Mouse (Mus musculus) heart, postnatal 0 days (tissue): ENCODE data around the gene Wbp1l. TPM values are rescaled to one million over a fixed set of nuclear protein-coding genes. Genes with fewer than 3 reads are reported as not detected.

Source experiments
- ATAC-seq: fragments of 200-750 bp; cut with Nextera tagmentation; 2 replicates; pipeline ENCODE4 v1.8.0; 2017; ENCODE audit warnings: low read depth, moderate number of reproducible peaks, moderate library complexity; ENCODE audit not compliant: insufficient read depth
- DNase-seq: peaks from one replicate; pipeline ENCODE4 v3.0.0-alpha.2; 2016; ENCODE audit warnings: low spot score
- H3K27ac ChIP-seq: fragments of 300-500 bp; sonication (generic); 2 replicates; pipeline ENCODE4 v1.5.1; 2014; ENCODE audit warnings: low read depth, mild to moderate bottlenecking
- H3K27me3 ChIP-seq: fragments of 300-500 bp; sonication (generic); 2 replicates; pipeline ENCODE4 v1.6.1; 2014; ENCODE audit warnings: low read length, mixed read lengths; ENCODE audit not compliant: control insufficient read depth, insufficient read depth
- H3K36me3 ChIP-seq: fragments of 300-500 bp; sonication (generic); replicated peaks from 2 replicates; pipeline ENCODE4 v1.6.1; 2014; ENCODE audit warnings: low read length, mixed read lengths; ENCODE audit not compliant: control insufficient read depth, insufficient read depth
- H3K4me1 ChIP-seq: fragments of 300-500 bp; sonication (generic); 2 replicates; pipeline ENCODE4 v1.6.1; 2014; ENCODE audit warnings: antibody characterized with exemption; ENCODE audit not compliant: control insufficient read depth, insufficient read depth
- H3K4me2 ChIP-seq: fragments of 300-500 bp; sonication (generic); 2 replicates; pipeline ENCODE4 v1.6.1; 2014; ENCODE audit warnings: low read depth, mild to moderate bottlenecking, low read length, moderate library complexity
- H3K4me3 ChIP-seq: fragments of 300-500 bp; sonication (generic); 2 replicates; pipeline ENCODE4 v1.5.1; 2014; ENCODE audit warnings: low read depth, low read length
- H3K9ac ChIP-seq: fragments of 300-500 bp; sonication (generic); replicated peaks from 2 replicates; pipeline ENCODE4 v1.6.1; 2014; ENCODE audit warnings: low read depth, low read length, mixed read lengths
- H3K9me3 ChIP-seq: fragments of 300-500 bp; sonication (generic); replicated peaks from 2 replicates; pipeline ENCODE4 v1.6.1; 2016; ENCODE audit warnings: low read length; ENCODE audit not compliant: control insufficient read depth
- CTCF ChIP-seq: IDR thresholded peaks from 2 replicates; pipeline ENCODE4 v1.5.1; 2016; ENCODE audit warnings: antibody characterized with exemption, control low read depth, low read depth
- EP300 ChIP-seq: IDR thresholded peaks from 2 replicates; pipeline ENCODE4 v1.6.1; 2016; ENCODE audit warnings: antibody characterized with exemption, low read depth
- WGBS: fragments of 180-500 bp; shearing (Covaris S2); extraction: QIAGEN DNeasy Blood & Tissue Kit; methylation state at CpG from one replicate; pipeline ENCODE4 v1.1.7; 2014; 5-methylcytosine and 5-hydroxymethylcytosine counted together
- polyA plus RNA-seq: library from polyadenylated mRNA; unstranded; fragments of >200 nt; fragmentation: Nextera tagmentation; extraction: Ambion mirVana; gene quantifications from 2 replicates; pipeline ENCODE4 v1.2.1, GENCODE M21; 2015
- total RNA-seq: library from RNA; depleted of rRNA; stranded (reverse); fragments of >200 nt; gene quantifications from 2 replicates; pipeline ENCODE4 v1.2.3, GENCODE M21; 2014; ENCODE audit warnings: low replicate concordance

Gene Wbp1l
- total and polyA plus RNA-seq, 2 experiments from 2014 or later, result 36.4 to 89.7 TPM

- no peak for ATAC-seq
- TF ChIP-seq EP300 (no peak), CTCF (no peak)
- Histone ChIP-seq H3K9me3 (no peaks in the 10 kb centered on the region), H3K4me2 (peak overlapping the region; percentile 78), H3K27me3 (no peaks in the 10 kb centered on the region), H3K36me3 (no peaks in the 10 kb centered on the region), H3K9ac (0 out of 2 replicates have a peak overlapping the region, but pooled peaks have one; percentile 59), H3K27ac (no peak overlapping the region; the same call in 1 of the 2 replicates), H3K4me1 (peaks cover 5% of the 10 kb centered on the region), H3K4me3 (peak overlapping the region; percentile 81)
- WGBS, result 38% methylated on average over 10 of the region's 10 CpGs
- DNase-seq, result no peak
Observed at GRCm38 (mm10) chr19:46571878-46572244, 27.0 kb upstream of the Wbp1l start.

- Histone ChIP-seq H3K36me3 (no peaks in the 10 kb centered on the region), H3K4me3 (peak overlapping the region; percentile 81), H3K9me3 (no peaks in the 10 kb centered on the region), H3K27me3 (no peaks in the 10 kb centered on the region), H3K9ac (peak overlapping the region; percentile 59), H3K4me1 (peaks cover 5% of the 10 kb centered on the region), H3K27ac (peak overlapping the region; percentile 65), H3K4me2 (peak overlapping the region; percentile 78)
- DNase-seq (peak; percentile 27), ATAC-seq (peak; percentile 8; the same call in 1 of the 2 replicates)
- TF ChIP-seq EP300 (no peak; the same call in 1 of the 2 replicates), CTCF (no peak)
- under 1% methylated on average over 16 of the region's 17 CpGs for WGBS
Observed at GRCm38 (mm10) chr19:46572548-46572947, 26.3 kb upstream of the Wbp1l start.

GRCm38 (mm10) chr19:46572951-46573937 is 25.6 kb upstream of the Wbp1l start, which contains the start of the genes Arl3 and Sfxn2:
TSS of gene Arl3 (minus strand) at chr19:46573198.
TSS of gene Sfxn2 (plus strand) at chr19:46573365.
- Histone ChIP-seq H3K9ac (peak within 1 kb of the TSS; percentile 61), H3K4me2 (peak within 1 kb of the TSS; percentile 78), H3K4me1 (peaks cover 5% of the 10 kb centered on the region), H3K4me3 (peak within 1 kb of the TSS; percentile 81), H3K9me3 (no peaks in the 10 kb centered on the region), H3K27ac (peak within 1 kb of the TSS; percentile 81), H3K27me3 (no peaks in the 10 kb centered on the region), H3K36me3 (no peaks in the 10 kb centered on the region)
- peak; percentile 97 for ATAC-seq
- under 1% methylated on average over 55 of the region's 67 CpGs for WGBS
- TF ChIP-seq EP300 (peak; percentile 63; the same call in 1 of the 2 replicates), CTCF (peak; percentile 30)
- peak; percentile 97 for DNase-seq

GRCm38 (mm10) chr19:46573990-46574389 is 24.9 kb upstream of the Wbp1l start:
- DNase-seq (no peak), ATAC-seq (no peak)
- 43% methylated on average over 6 of the region's 6 CpGs for WGBS
- H3K9me3 ChIP-seq, result no peaks in the 10 kb centered on the region
- peak overlapping the region; percentile 61; the same call in 1 of the 2 replicates for H3K9ac ChIP-seq
- H3K4me1 ChIP-seq, result peaks cover 5% of the 10 kb centered on the region
- peak overlapping the region; percentile 78 for H3K4me2 ChIP-seq
- peak overlapping the region; percentile 81; the same call in 1 of the 2 replicates for H3K27ac ChIP-seq
- H3K4me3 ChIP-seq, result peak overlapping the region; percentile 81
- no peaks in the 10 kb centered on the region for H3K36me3 ChIP-seq
- no peaks in the 10 kb centered on the region for H3K27me3 ChIP-seq
- TF ChIP-seq CTCF (no peak), EP300 (no peak)

DNA sequence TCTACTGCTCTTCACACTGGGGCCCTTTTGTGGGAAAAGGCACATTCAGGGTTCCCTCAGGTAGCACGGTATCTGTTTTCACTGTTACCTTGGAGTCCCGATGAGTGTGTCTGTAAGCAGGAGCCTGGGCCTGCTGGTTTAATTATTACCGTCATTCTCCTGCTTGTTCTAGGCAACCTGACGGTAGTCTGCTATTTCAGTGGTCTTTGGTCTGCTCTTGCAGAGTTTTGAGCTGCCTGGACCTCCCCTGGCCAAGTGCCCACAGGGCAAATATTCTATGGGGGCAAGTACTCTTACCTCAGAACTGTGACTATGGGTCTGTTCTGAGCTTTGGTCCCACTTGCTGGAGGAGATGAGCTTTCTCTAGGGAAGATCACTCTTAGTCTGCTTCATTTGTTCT is 23.7 kb upstream of the Wbp1l start:
- H3K27ac ChIP-seq, result no peak overlapping the region

More for the DNA sequence above, 23.7 kb upstream of the Wbp1l start:
- Histone ChIP-seq H3K4me3 (no peak overlapping the region), H3K36me3 (no peaks in the 10 kb centered on the region), H3K27me3 (no peaks in the 10 kb centered on the region), H3K9me3 (no peaks in the 10 kb centered on the region), H3K4me2 (no peak overlapping the region), H3K9ac (no peak overlapping the region), H3K4me1 (peaks cover 5% of the 10 kb centered on the region)
- DNase-seq, result no peak
- ATAC-seq, result no peak
- WGBS, result 65% methylated on average over 4 of the region's 4 CpGs
- TF ChIP-seq EP300 (no peak), CTCF (no peak)
